Mouse (Mus musculus) central nervous system, embryonic 11.5 days (tissue): ENCODE measurements around the gene Pik3r2. TPM values are rescaled to one million over a fixed set of nuclear protein-coding genes. Genes with fewer than 3 reads are reported as not detected.

Experiments used
- polyA plus RNA-seq: library from polyadenylated mRNA; depleted of rRNA; stranded (reverse); fragments of >200 nt; gene quantifications from 2 replicates; pipeline ENCODE4 v1.2.3, GENCODE M21; 2012; rRNA removed

Pik3r2 gene
- 73.4 and 81.4 TPM in 2 replicates for polyA plus RNA-seq

GRCm38 (mm10) chr8:70776496-70777444 is at the start of gene Pik3r2:
Gene Pik3r2, minus strand, starts transcription at chr8:70776713.

GRCm38 (mm10) chr8:70808239-70808638 is 31.7 kb upstream of the Pik3r2 start, which contains the start of gene Il12rb1:
Gene Il12rb1, plus strand, starts transcription at chr8:70808449.

GRCm38 (mm10) chr8:70804481-70805206 is 28.1 kb upstream of the Pik3r2 start, which contains the start of gene Mast3:
Gene Mast3, minus strand, starts transcription at chr8:70805054.

GRCm38 (mm10) chr8:70760775-70761406 is 15.6 kb downstream of the Pik3r2 start, which contains the start of gene Mpv17l2:
Gene Mpv17l2, minus strand, starts transcription at chr8:70760946.

GRCm38 (mm10) chr8:70754043-70754870 is 22.3 kb downstream of the Pik3r2 start, which contains the start of gene Rab3a:
Gene Rab3a, plus strand, starts transcription at chr8:70754679.

GRCm38 (mm10) chr8:70723486-70724210 is 52.9 kb downstream of the Pik3r2 start, which contains the start of gene Pde4c:
Gene Pde4c, plus strand, starts transcription at chr8:70723720.

GRCm38 (mm10) chr8:70718297-70718696 is 58.2 kb downstream of the Pik3r2 start, which contains the start of gene Gm3336:
Gene Gm3336, plus strand, starts transcription at chr8:70718543.

Other genes with a start within 250 kb of the Pik3r2 start
- gene Fkbp8, start 249.0 kb downstream of the Pik3r2 start, polyA plus RNA-seq = 333 and 368 TPM in 2 replicates
- 45.2 and 45.4 TPM in 2 replicates for gene Kxd1, start 248.8 kb downstream of the Pik3r2 start, polyA plus RNA-seq
- gene Ell, start 237.3 kb downstream of the Pik3r2 start, polyA plus RNA-seq = 18.0 and 24.2 TPM in 2 replicates
- 87.0 and 171 TPM in 2 replicates for gene Isyna1, start 182.3 kb downstream of the Pik3r2 start, polyA plus RNA-seq
- gene Ssbp4, start 167.8 kb downstream of the Pik3r2 start, polyA plus RNA-seq = 81.3 and 117 TPM in 2 replicates
- 0.88 and 1.00 TPM in 2 replicates for gene Lrrc25, start 160.6 kb downstream of the Pik3r2 start, polyA plus RNA-seq
- gene Gdf15, start 144.3 kb downstream of the Pik3r2 start, polyA plus RNA-seq = 0.32 and 0.54 TPM in 2 replicates
- gene Pgpep1, start 116.3 kb downstream of the Pik3r2 start, polyA plus RNA-seq = 61.8 and 88.1 TPM in 2 replicates
- 217 and 299 TPM in 2 replicates for gene Lsm4, start 103.5 kb downstream of the Pik3r2 start, polyA plus RNA-seq
- gene Jund, start 77.8 kb downstream of the Pik3r2 start, polyA plus RNA-seq = 179 and 228 TPM in 2 replicates
- gene Iqcn, start 73.3 kb downstream of the Pik3r2 start, polyA plus RNA-seq = 0.04 and 0.05 TPM in 2 replicates
- gene Gm3336, start 58.2 kb downstream of the Pik3r2 start, polyA plus RNA-seq = 0.06 TPM in 1 of 2 replicates, not detected in the other
- 0.82 and 0.89 TPM in 2 replicates for gene Pde4c, start 53.0 kb downstream of the Pik3r2 start, polyA plus RNA-seq
- 28.0 and 50.3 TPM in 2 replicates for gene Rab3a, start 22.0 kb downstream of the Pik3r2 start, polyA plus RNA-seq
- 18.0 and 20.3 TPM in 2 replicates for gene Mpv17l2, start 15.8 kb downstream of the Pik3r2 start, polyA plus RNA-seq
- gene Mast3, start 28.3 kb upstream of the Pik3r2 start, polyA plus RNA-seq = 19.0 and 27.4 TPM in 2 replicates
- gene Il12rb1, start 31.7 kb upstream of the Pik3r2 start, polyA plus RNA-seq = 0.06 and 0.08 TPM in 2 replicates
- 20.3 and 21.5 TPM in 2 replicates for gene Arrdc2, start 63.0 kb upstream of the Pik3r2 start, polyA plus RNA-seq
- 22.8 and 23.7 TPM in 2 replicates for gene Kcnn1, start 86.5 kb upstream of the Pik3r2 start, polyA plus RNA-seq
- 99.7 and 174 TPM in 2 replicates for gene Ccdc124, start 97.2 kb upstream of the Pik3r2 start, polyA plus RNA-seq
- gene Slc5a5, start 116.0 kb upstream of the Pik3r2 start, polyA plus RNA-seq = 0.77 and 0.89 TPM in 2 replicates
- 4,741 and 5,161 TPM in 2 replicates for gene Rpl18a, start 120.7 kb upstream of the Pik3r2 start, polyA plus RNA-seq
- 53.2 and 73.9 TPM in 2 replicates for gene Map1s, start 129.2 kb upstream of the Pik3r2 start, polyA plus RNA-seq